In genomic region chr8:83665969-83666865, GRCm38 (mm10) we compare ENCODE assay signal across 9 mouse cellular contexts. TPM values are rescaled to one million over a fixed set of nuclear protein-coding genes. Genes with fewer than 3 reads are reported as not detected.
A peak's percentile ranks its signal among the peaks of the same experiment; 100 is the strongest.
DNase-seq lines count a peak whose midpoint lies in the region; ATAC-seq and TF ChIP-seq lines count a peak whose summit lies in the region.
"Had no signal": no experiment of that assay in that cellular context is flagged by ENCODE, and none has a peak within 500 bp of the region (broad histone marks: within the 10 kb centered on the region; RNA-seq: fewer than 3 reads in every experiment).

Ptger1 (plus strand) TSS chr8:83666678.

- DNase-seq in CD4-positive, CD25-positive, alpha-beta regulatory T cell, adult 2 months (ENCODE audit: low read depth, low spot score) = peak; percentile 23
- DNase-seq in NIH3T3 (ENCODE audit: low read depth) = peak; percentile 88
- peak; percentile 51 for DNase-seq in gastrocnemius, postnatal 10 days
- DNase-seq in hindbrain, postnatal 0 days (ENCODE audit: low spot score) = no peak
- DNase-seq in thymus, postnatal 4 days = no peak

- peaks cover 19% of the 10 kb centered on the region for H3K36me3 ChIP-seq in hindbrain, postnatal 0 days (ENCODE audit: insufficient read depth, low read length)
- H3K36me3 ChIP-seq in lung, embryonic 15.5 days = peaks cover 20% of the 10 kb centered on the region

- TF ChIP-seq CTCF in hindbrain, postnatal 0 days (IDR thresholded peaks at IDR 0.05; ENCODE audit: low read depth) = no peak

- H3K4me2 ChIP-seq in hindbrain, postnatal 0 days (ENCODE audit: low read depth, low read length) = no peak within 1 kb of the TSS
- peak within 1 kb of the TSS; percentile 42 for H3K4me2 ChIP-seq in lung, embryonic 15.5 days

- no peaks in the 10 kb centered on the region for H3K9me3 ChIP-seq in hindbrain, postnatal 0 days (ENCODE audit: low read length)
- H3K9me3 ChIP-seq in lung, embryonic 15.5 days = no peaks in the 10 kb centered on the region

- peaks cover 18% of the 10 kb centered on the region for H3K4me1 ChIP-seq in hindbrain, postnatal 0 days (ENCODE audit: insufficient read depth, low read length)
- H3K4me1 ChIP-seq in lung, embryonic 15.5 days = peaks cover 66% of the 10 kb centered on the region

- 0 out of 2 replicates have a peak within 1 kb of the TSS, but pooled peaks have one; percentile 12 for H3K27ac ChIP-seq in hindbrain, postnatal 0 days
- H3K27ac ChIP-seq in lung, embryonic 15.5 days = peak within 1 kb of the TSS; percentile 84

- no peak for ATAC-seq in CD4-positive, CD25-positive, alpha-beta regulatory T cell, adult 4 months
- ATAC-seq in hindbrain, postnatal 0 days = peak; percentile 19
- ATAC-seq in lung, embryonic 15.5 days (ENCODE audit: borderline replicate concordance, extremely low read depth, low FRiP score, low TSS enrichment) = peak; percentile 43; the same call in 1 of the 2 replicates
- no peak for ATAC-seq in megakaryocyte progenitor cell, adult 5-6 weeks (replicated peaks; ENCODE audit: poor library complexity)

- H3K27me3 ChIP-seq in hindbrain, postnatal 0 days (ENCODE audit: insufficient read depth, low read length) = no peaks in the 10 kb centered on the region
- no peaks in the 10 kb centered on the region for H3K27me3 ChIP-seq in lung, embryonic 15.5 days
- H3K27me3 ChIP-seq: megakaryocyte, embryonic 14.5 days had no signal

- H3K9ac ChIP-seq in hindbrain, postnatal 0 days (replicated peaks; ENCODE audit: low read length) = no peak within 1 kb of the TSS
- no peak within 1 kb of the TSS; the same call in 1 of the 2 replicates for H3K9ac ChIP-seq in lung, embryonic 15.5 days

- WGBS in hindbrain, postnatal 0 days = 21% methylated on average over 14 of the region's 14 CpGs
- 13% methylated on average over 14 of the region's 14 CpGs for WGBS in lung, embryonic 15.5 days

- no peak within 1 kb of the TSS for H3K4me3 ChIP-seq in hindbrain, postnatal 0 days (ENCODE audit: low read length)
- H3K4me3 ChIP-seq in lung, embryonic 15.5 days = 0 out of 2 replicates have a peak within 1 kb of the TSS, but pooled peaks have one; percentile 3
- H3K4me3 ChIP-seq: megakaryocyte, embryonic 14.5 days had no signal

RNA-seq across cellular contexts. Expression of gene Ptger1, which starts in this region (rescaled TPM):
- polyA plus RNA-seq in CD4-positive, CD25-positive, alpha-beta regulatory T cell, adult 4 months (2017; shearing (Covaris generic)) = 1 to 10 TPM; 1.2 TPM
- under 1 TPM; 0.14 to 0.38 TPM for total RNA-seq in gastrocnemius, postnatal 10 days (2021)
- total RNA-seq in hindbrain, postnatal 0 days (2014; rRNA removed) = 2.6 and 4.7 TPM in 2 replicates
- polyA plus RNA-seq in hindbrain, postnatal 0 days (2015; fragmentation: Nextera tagmentation; extraction: Ambion mirVana) = 0.40 and 0.49 TPM in 2 replicates
- 1.2 and 1.4 TPM in 2 replicates for polyA plus RNA-seq in lung, embryonic 15.5 days (2015; fragmentation: Nextera tagmentation; extraction: Ambion mirVana)
- 0.10 TPM in 1 of 2 replicates, not detected in the other for total RNA-seq in megakaryocyte progenitor cell, adult 5-6 weeks (2015)
- total RNA-seq in megakaryocyte progenitor cell, adult 5-6 weeks (2017) = 0.87 and 1.6 TPM in 2 replicates

Comparison
In these comparisons a context has a peak if more than half of its experiments do, and no peak if none do; other contexts are left out.
1. Peak in DNase-seq in gastrocnemius, postnatal 10 days; RNA of the gene not detected or under 1 TPM.
2. DNase-seq: peak in CD4-positive, CD25-positive, alpha-beta regulatory T cell, adult 2 months (single experiment) and NIH3T3 (single experiment); none in hindbrain, postnatal 0 days (single experiment) and thymus, postnatal 4 days (single experiment).
3. ATAC-seq: peak in hindbrain, postnatal 0 days (single experiment) and lung, embryonic 15.5 days (single experiment); none in CD4-positive, CD25-positive, alpha-beta regulatory T cell, adult 4 months (single experiment) and megakaryocyte progenitor cell, adult 5-6 weeks (single experiment).